Mouse (Mus musculus) G1E (cell line): ENCODE results near the gene Rnf215. TPM values are rescaled to one million over a fixed set of nuclear protein-coding genes. Genes with fewer than 3 reads are reported as not detected.
"Not testable (repeated sequence)": the region's sequence is repeated elsewhere in the genome, so short reads cannot be mapped to it uniquely, and the experiment has no call there.

Experiments
- ATAC-seq: 2 replicates; pipeline ENCODE4 v1.8.0; 2016; ENCODE audit warnings: mild to moderate bottlenecking; ENCODE audit not compliant: insufficient number of reproducible peaks, poor library complexity, low FRiP score, severe bottlenecking; ENCODE audit errors: extremely low read depth
- DNase-seq: peaks from one replicate; pipeline ENCODE4 v3.0.0; 2012; ENCODE audit warnings: low spot score
- H3K27me3 ChIP-seq: 2 replicates; pipeline ENCODE4 v1.6.1; 2012; ENCODE audit warnings: mild to moderate bottlenecking, low read length, inconsistent platforms; ENCODE audit not compliant: insufficient read depth
- H3K36me3 ChIP-seq: replicated peaks from 2 replicates; pipeline ENCODE3; 2012; ENCODE audit warnings: mild to moderate bottlenecking, inconsistent platforms
- H3K4me1 ChIP-seq: 2 replicates; pipeline ENCODE4 v1.6.1; 2012; ENCODE audit warnings: low read depth, low read length, inconsistent platforms, mixed read lengths; ENCODE audit not compliant: insufficient read depth
- H3K4me3 ChIP-seq: 2 replicates; pipeline ENCODE4 v1.5.1; 2012; ENCODE audit warnings: low read depth, mild to moderate bottlenecking, inconsistent platforms, low read length, moderate library complexity, mixed read lengths
- H3K9me3 ChIP-seq: replicated peaks from 2 replicates; pipeline ENCODE4 v1.6.1; 2012; ENCODE audit warnings: inconsistent platforms
- CTCF ChIP-seq: IDR thresholded peaks from 2 replicates; pipeline ENCODE4 v1.5.1; 2012; ENCODE audit warnings: low read depth, low read length, inconsistent platforms, mixed read lengths
- GATA1 ChIP-seq: IDR thresholded peaks from 2 replicates; pipeline ENCODE4 v1.6.1; 2012; ENCODE audit warnings: borderline replicate concordance, low read length, inconsistent platforms, mixed read lengths
- GATA2 ChIP-seq: IDR thresholded peaks from 2 replicates; pipeline ENCODE4 v1.6.1; 2012; ENCODE audit warnings: low read depth, low read length, inconsistent platforms, borderline replicate concordance
- POLR2AphosphoS5 ChIP-seq: IDR thresholded peaks from 2 replicates; pipeline ENCODE4 v1.6.1; 2012; ENCODE audit warnings: low read depth, low read length, inconsistent platforms; ENCODE audit not compliant: insufficient replicate concordance
- TAL1 ChIP-seq: conservative IDR thresholded peaks from 2 replicates; pipeline ENCODE4 v1.6.1; 2012; ENCODE audit warnings: low read depth, low read length, inconsistent platforms, mixed read lengths
- polyA plus RNA-seq: library from polyadenylated mRNA; stranded (reverse); fragments of >175 nt; gene quantifications from 2 replicates; pipeline ENCODE4 v1.2.3, GENCODE M21; 2012
- total RNA-seq, 2 experiments: library from RNA; stranded (forward) in 1 of 2; stranded (reverse) in 1 of 2; fragments of 200-1000 nt in 1 of 2; fragments of >200 nt in 1 of 2; fragmentation: Nextera tagmentation in 1 of 2; gene quantifications; 2 replicates each; pipeline ENCODE4 v1.2.3; 2014 to 2017

The Rnf215 gene
- total and polyA plus RNA-seq, 3 experiments = 2.8 to 12.9 (median 5.1) TPM

GRCm38 (mm10) chr11:4112861-4113260, 22.1 kb upstream of the Rnf215 start:
- DNase-seq (no peak), ATAC-seq (no peak)
- Histone ChIP-seq H3K9me3 (no peaks in the 10 kb centered on the region), H3K36me3 (peaks cover 10% of the 10 kb centered on the region), H3K27me3 (peaks cover 69% of the 10 kb centered on the region), H3K4me3 (no peak overlapping the region), H3K4me1 (peaks cover 18% of the 10 kb centered on the region)
- TF ChIP-seq CTCF (no peak), GATA1 (no peak), GATA2 (no peak), TAL1 (no peak), POLR2AphosphoS5 (no peak)

DNA sequence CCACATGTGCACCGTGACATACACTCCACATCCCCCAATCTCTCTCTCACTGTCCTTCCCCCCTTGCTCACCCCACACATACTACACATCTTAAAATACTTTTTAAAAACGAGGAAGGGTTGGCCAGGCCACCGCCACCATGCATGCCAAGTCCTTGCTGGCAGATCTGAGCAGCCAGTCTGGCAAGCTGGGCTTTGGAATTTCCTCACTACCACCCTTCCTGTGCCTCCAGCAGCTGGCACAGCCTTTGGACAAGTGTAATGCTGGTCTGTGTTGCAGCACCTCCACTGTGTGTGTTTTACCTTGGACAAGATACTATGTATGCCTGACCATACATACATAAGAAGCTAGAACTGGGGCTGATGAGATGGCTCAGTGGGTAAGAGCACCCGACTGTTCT, 21.5 kb upstream of the Rnf215 start:
- DNase-seq = no peak
- Histone ChIP-seq H3K9me3 (no peaks in the 10 kb centered on the region), H3K4me1 (peaks cover 24% of the 10 kb centered on the region), H3K27me3 (peaks cover 71% of the 10 kb centered on the region), H3K4me3 (no peak overlapping the region), H3K36me3 (peaks cover 8% of the 10 kb centered on the region)
- ATAC-seq = no peak
- no peak for TF ChIP-seq GATA2
- no peak for TF ChIP-seq GATA1
- TF ChIP-seq CTCF = no peak
- TF ChIP-seq POLR2AphosphoS5 = no peak
- TF ChIP-seq TAL1 = no peak

DNA sequence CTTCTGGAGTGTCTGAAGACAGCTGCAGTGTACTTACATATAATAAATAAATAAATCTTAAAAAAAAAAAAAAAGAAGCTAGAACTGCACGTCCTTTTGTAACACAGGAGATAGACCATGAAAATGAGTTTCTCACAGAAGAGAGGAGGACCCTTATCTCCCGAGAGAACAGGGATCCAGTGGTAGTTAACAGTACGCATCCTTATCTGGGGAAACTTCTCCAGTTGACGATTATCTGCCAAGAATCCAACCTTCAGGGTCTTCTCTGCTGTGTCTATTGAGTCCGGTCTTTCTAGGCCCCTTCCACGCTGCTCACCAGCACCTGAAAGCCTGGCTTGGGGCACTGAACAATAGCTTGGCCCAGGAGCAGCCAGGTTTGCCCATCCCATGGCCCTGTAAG, 21.0 kb upstream of the Rnf215 start:
- Histone ChIP-seq H3K4me1 (peaks cover 29% of the 10 kb centered on the region), H3K9me3 (no peaks in the 10 kb centered on the region), H3K4me3 (no peak overlapping the region), H3K36me3 (peaks cover 6% of the 10 kb centered on the region), H3K27me3 (peaks cover 73% of the 10 kb centered on the region)
- TF ChIP-seq POLR2AphosphoS5 = no peak
- no peak for TF ChIP-seq CTCF
- TF ChIP-seq GATA1 = no peak
- no peak for TF ChIP-seq TAL1
- no peak for TF ChIP-seq GATA2
- ATAC-seq (no peak), DNase-seq (no peak)

DNA sequence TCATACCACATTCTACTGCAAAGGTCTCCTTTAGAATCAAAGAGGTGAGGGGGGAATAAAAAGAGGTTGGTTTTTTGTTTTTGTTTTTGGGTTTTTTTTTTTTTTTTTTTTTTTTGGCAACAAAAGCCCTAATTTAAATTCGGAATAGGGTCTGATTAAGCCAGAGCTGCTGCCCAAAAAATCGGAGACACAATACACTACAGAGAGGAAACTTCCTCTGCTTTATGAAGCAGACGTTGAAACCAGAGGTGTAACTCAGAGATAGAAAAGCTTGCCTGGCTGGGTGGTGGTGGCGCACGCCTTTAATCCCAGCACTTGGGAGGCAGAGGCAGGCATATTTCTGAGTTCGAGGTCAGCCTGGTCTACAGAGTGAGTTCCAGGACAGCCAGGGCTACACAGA, 20.5 kb upstream of the Rnf215 start:
- H3K36me3 ChIP-seq, H3K4me3 ChIP-seq, ATAC-seq, H3K9me3 ChIP-seq, DNase-seq: not testable (repeated sequence)
- H3K4me1 ChIP-seq = peaks cover 32% of the 10 kb centered on the region
- H3K27me3 ChIP-seq = peaks cover 75% of the 10 kb centered on the region

DNA sequence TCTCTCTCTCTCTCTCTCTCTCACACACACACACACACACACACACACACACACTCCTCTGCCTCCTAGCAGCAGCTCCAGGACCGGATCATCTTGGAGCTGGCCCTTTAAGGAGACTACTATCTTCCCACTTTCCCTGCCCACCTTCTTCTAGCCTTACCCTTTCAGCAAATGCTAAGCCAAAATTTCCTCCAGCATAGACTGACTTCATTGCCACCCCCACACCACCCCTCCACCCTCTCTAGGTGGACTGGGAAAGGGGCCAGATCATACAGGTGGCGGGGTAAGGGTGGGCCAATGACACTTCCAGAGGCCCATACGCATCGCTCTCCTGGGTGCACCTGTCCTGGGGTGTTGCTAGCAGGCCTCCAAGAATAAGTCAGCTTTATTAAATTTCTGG, 19.6 kb upstream of the Rnf215 start:
- H3K36me3 ChIP-seq = peaks cover 7% of the 10 kb centered on the region

GRCm38 (mm10) chr11:4116458-4117141, 18.4 kb upstream of the Rnf215 start:
- H3K4me1 ChIP-seq = peaks cover 46% of the 10 kb centered on the region
- ATAC-seq (peak; percentile 15), DNase-seq (peak; percentile 26)
- no peaks in the 10 kb centered on the region for H3K9me3 ChIP-seq
- peaks cover 81% of the 10 kb centered on the region for H3K27me3 ChIP-seq
- TF ChIP-seq CTCF (no peak), TAL1 (no peak), GATA1 (no peak), POLR2AphosphoS5 (no peak), GATA2 (no peak)
- H3K36me3 ChIP-seq = peaks cover 7% of the 10 kb centered on the region
- no peak overlapping the region for H3K4me3 ChIP-seq

More for the DNA sequence above, 19.6 kb upstream of the Rnf215 start:
- no peaks in the 10 kb centered on the region for H3K9me3 ChIP-seq
- TF ChIP-seq TAL1 = no peak
- TF ChIP-seq POLR2AphosphoS5 = no peak
- no peak for TF ChIP-seq CTCF
- peaks cover 35% of the 10 kb centered on the region for H3K4me1 ChIP-seq
- ATAC-seq = no peak
- peaks cover 84% of the 10 kb centered on the region for H3K27me3 ChIP-seq
- H3K4me3 ChIP-seq = no peak overlapping the region
- DNase-seq = no peak
